Mouse (Mus musculus) limb, embryonic 14.5 days (tissue): ENCODE measurements around the gene Usp12. TPM values are rescaled to one million over a fixed set of nuclear protein-coding genes. Genes with fewer than 3 reads are reported as not detected.

Source experiments
- ATAC-seq: fragments of 200-750 bp; cut with Nextera tagmentation; 2 replicates; pipeline ENCODE4 v1.8.0; 2017; ENCODE audit warnings: low read depth, moderate number of reproducible peaks, moderate TSS enrichment; ENCODE audit not compliant: low FRiP score
- DNase-seq: peaks from one replicate; pipeline ENCODE4 v3.0.0-alpha.2; 2015; ENCODE audit warnings: low spot score
- H3K27ac ChIP-seq: fragments of 300-500 bp; sonication (generic); replicated peaks from 2 replicates; pipeline ENCODE4 v1.5.1; 2014; ENCODE audit warnings: low read depth, mild to moderate bottlenecking, low read length, moderate library complexity, mixed read lengths
- H3K27me3 ChIP-seq: fragments of 300-500 bp; sonication (generic); 2 replicates; pipeline ENCODE4 v1.6.1; 2014; ENCODE audit warnings: low read length, mixed read lengths; ENCODE audit not compliant: control insufficient read depth, insufficient read depth
- H3K36me3 ChIP-seq: fragments of 300-500 bp; sonication (generic); 2 replicates; pipeline ENCODE4 v1.6.1; 2014; ENCODE audit warnings: mild to moderate bottlenecking, low read length, moderate library complexity, mixed read lengths; ENCODE audit not compliant: control insufficient read depth, insufficient read depth
- H3K4me1 ChIP-seq: fragments of 300-500 bp; sonication (generic); 2 replicates; pipeline ENCODE4 v1.6.1; 2014; ENCODE audit warnings: antibody characterized with exemption, low read length, mixed read lengths; ENCODE audit not compliant: control insufficient read depth, insufficient read depth
- H3K4me2 ChIP-seq: fragments of 300-500 bp; sonication (generic); replicated peaks from 2 replicates; pipeline ENCODE4 v1.6.1; 2014; ENCODE audit warnings: low read depth, mild to moderate bottlenecking, low read length, moderate library complexity; ENCODE audit not compliant: severe bottlenecking
- H3K4me3 ChIP-seq: fragments of 300-500 bp; sonication (generic); replicated peaks from 2 replicates; pipeline ENCODE4 v1.5.1; 2014; ENCODE audit warnings: low read length
- H3K9ac ChIP-seq: fragments of 300-500 bp; sonication (generic); 2 replicates; pipeline ENCODE4 v1.6.1; 2014; ENCODE audit warnings: mild to moderate bottlenecking, low read depth, low read length, moderate library complexity; ENCODE audit not compliant: severe bottlenecking
- H3K9me3 ChIP-seq: fragments of 300-500 bp; sonication (generic); 2 replicates; pipeline ENCODE4 v1.6.1; 2016; ENCODE audit warnings: low read length; ENCODE audit not compliant: control insufficient read depth
- POLR2A ChIP-seq: fragments of 200-500 bp; IDR thresholded peaks from 2 replicates; pipeline ENCODE4 v1.8.0; 2012; ENCODE audit warnings: inconsistent platforms, mild to moderate bottlenecking, moderate library complexity, borderline replicate concordance; ENCODE audit not compliant: insufficient read depth, insufficient read length; ENCODE audit errors: extremely low read depth
- WGBS: fragments of 180-500 bp; shearing (Covaris S2); extraction: QIAGEN DNeasy Blood & Tissue Kit; methylation state at CpG from one replicate; pipeline ENCODE4 v1.1.7; 2014; 5-methylcytosine and 5-hydroxymethylcytosine counted together
- polyA plus RNA-seq, 2 experiments: library from polyadenylated mRNA; depleted of rRNA in 1 of 2; stranded (reverse) in 1 of 2; unstranded in 1 of 2; fragments of >200 nt; fragmentation: Nextera tagmentation in 1 of 2; extraction: Ambion mirVana in 1 of 2; gene quantifications; 2 replicates each; pipeline versions ENCODE4 v1.2.1 to v1.2.3; 2012 to 2014

The Usp12 gene
- polyA plus RNA-seq, 2 experiments, result 11.1 to 22.8 TPM

- Histone ChIP-seq H3K4me2 (no peak overlapping the region), H3K27ac (no peak overlapping the region), H3K9me3 (no peaks in the 10 kb centered on the region), H3K36me3 (no peaks in the 10 kb centered on the region), H3K4me1 (peaks cover 29% of the 10 kb centered on the region), H3K9ac (no peak overlapping the region), H3K27me3 (no peaks in the 10 kb centered on the region), H3K4me3 (no peak overlapping the region)
- DNase-seq (no peak), ATAC-seq (no peak)
- 67% methylated on average over 8 of the region's 8 CpGs for WGBS
- TF ChIP-seq POLR2A, result no peak
Observed at GRCm38 (mm10) chr5:146790944-146791343, 3.9 kb downstream of the Usp12 start.

GRCm38 (mm10) chr5:146789413-146789812 lies 5.4 kb downstream of the Usp12 start:
- Histone ChIP-seq H3K4me1 (peaks cover 29% of the 10 kb centered on the region), H3K27ac (no peak overlapping the region), H3K4me2 (no peak overlapping the region), H3K27me3 (no peaks in the 10 kb centered on the region), H3K36me3 (no peaks in the 10 kb centered on the region), H3K9ac (no peak overlapping the region), H3K4me3 (no peak overlapping the region), H3K9me3 (no peaks in the 10 kb centered on the region)
- DNase-seq, result no peak
- no peak for ATAC-seq
- WGBS, result 65% methylated on average over 9 of the region's 9 CpGs
- no peak for TF ChIP-seq POLR2A

DNA sequence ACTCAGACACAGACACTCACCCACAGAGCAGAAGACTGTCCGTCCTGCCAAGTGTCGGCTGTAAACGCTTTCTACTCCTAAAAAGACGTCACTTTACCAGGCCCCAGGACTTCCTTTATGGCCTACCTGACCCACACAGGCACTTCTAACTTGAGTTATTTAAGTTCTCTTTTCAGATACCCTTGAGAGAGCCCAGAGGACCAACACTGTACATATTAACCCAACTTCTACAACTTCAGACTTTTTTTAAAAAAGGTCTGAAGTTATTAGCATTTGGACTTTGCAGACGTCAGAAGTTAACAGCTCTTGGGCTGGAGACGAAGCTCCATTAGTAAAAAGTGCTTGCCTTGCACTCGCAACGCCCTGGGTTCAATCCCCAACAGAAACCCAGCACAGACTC lies 8.7 kb downstream of the Usp12 start:
- Histone ChIP-seq H3K9me3 (no peaks in the 10 kb centered on the region), H3K9ac (no peak overlapping the region), H3K4me2 (no peak overlapping the region)

GRCm38 (mm10) chr5:146783891-146784290 lies 10.9 kb downstream of the Usp12 start:
- DNase-seq (no peak), ATAC-seq (no peak)
- Histone ChIP-seq H3K4me2 (no peak overlapping the region), H3K9me3 (no peaks in the 10 kb centered on the region), H3K27ac (no peak overlapping the region), H3K4me3 (no peak overlapping the region), H3K4me1 (no peaks in the 10 kb centered on the region), H3K36me3 (peaks cover 6% of the 10 kb centered on the region; the same call in 1 of the 2 replicates), H3K9ac (no peak overlapping the region), H3K27me3 (no peaks in the 10 kb centered on the region)
- WGBS, result 93% methylated on average over 10 of the region's 10 CpGs
- TF ChIP-seq POLR2A, result no peak

More for the DNA sequence above, 8.7 kb downstream of the Usp12 start:
- Histone ChIP-seq H3K4me1 (peaks cover 8% of the 10 kb centered on the region; the same call in 1 of the 2 replicates), H3K36me3 (peaks cover 6% of the 10 kb centered on the region; the same call in 1 of the 2 replicates), H3K27me3 (no peaks in the 10 kb centered on the region), H3K4me3 (no peak overlapping the region), H3K27ac (no peak overlapping the region)
- no peak for ATAC-seq
- 51% methylated on average over 8 of the region's 8 CpGs for WGBS
- DNase-seq, result no peak
- no peak for TF ChIP-seq POLR2A

DNA sequence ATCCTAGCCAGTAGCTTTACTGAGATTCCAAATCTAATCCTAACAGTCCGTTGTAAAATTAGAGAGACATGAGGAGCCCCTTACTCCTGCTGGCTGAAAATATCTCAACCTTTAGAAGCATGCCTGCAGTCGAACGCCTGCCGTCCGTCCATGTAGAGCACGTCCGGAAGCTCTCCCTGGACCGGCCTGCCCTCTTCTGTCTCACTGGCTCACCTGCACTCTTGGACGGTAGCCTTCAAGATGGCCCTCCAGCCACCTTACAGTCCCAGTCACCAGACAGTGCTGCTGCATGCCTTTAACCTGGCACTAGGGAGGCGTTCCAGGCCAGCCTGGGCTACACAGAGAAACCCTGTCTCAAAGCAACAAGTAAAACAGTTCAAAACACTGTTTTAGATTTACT lies 11.5 kb downstream of the Usp12 start:
- Histone ChIP-seq H3K36me3 (peaks cover 6% of the 10 kb centered on the region; the same call in 1 of the 2 replicates), H3K4me2 (no peak overlapping the region), H3K27me3 (no peaks in the 10 kb centered on the region), H3K4me3 (no peak overlapping the region), H3K9me3 (no peaks in the 10 kb centered on the region), H3K27ac (no peak overlapping the region), H3K9ac (no peak overlapping the region), H3K4me1 (no peaks in the 10 kb centered on the region)
- no peak for TF ChIP-seq POLR2A
- ATAC-seq (no peak), DNase-seq (no peak)
- 86% methylated on average over 10 of the region's 10 CpGs for WGBS

DNA sequence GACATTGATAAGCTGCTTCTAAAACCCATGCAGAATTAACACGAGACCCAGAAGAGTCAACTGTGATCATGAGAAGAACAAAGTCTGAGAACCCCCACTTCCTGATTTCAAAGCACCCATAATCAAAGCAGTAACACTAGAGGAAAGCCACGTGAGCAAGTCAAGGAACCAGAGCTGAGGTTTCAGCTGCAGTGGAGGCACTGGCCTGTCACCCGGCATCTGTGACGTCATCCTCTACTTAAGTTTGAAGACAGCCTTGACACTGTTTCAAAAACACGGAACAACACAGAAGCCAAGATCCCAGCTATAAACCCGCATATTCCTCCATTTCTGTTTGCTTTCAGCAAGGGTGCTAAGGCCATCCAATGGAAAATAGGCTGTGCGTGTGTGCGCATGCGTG lies 13.1 kb downstream of the Usp12 start:
- Histone ChIP-seq H3K4me1 (no peaks in the 10 kb centered on the region), H3K9ac (no peak overlapping the region), H3K9me3 (no peaks in the 10 kb centered on the region), H3K27me3 (no peaks in the 10 kb centered on the region), H3K27ac (no peak overlapping the region), H3K4me3 (no peak overlapping the region), H3K36me3 (peaks cover 10% of the 10 kb centered on the region; the same call in 1 of the 2 replicates), H3K4me2 (no peak overlapping the region)
- DNase-seq (no peak), ATAC-seq (no peak)
- WGBS, result 71% methylated on average over 9 of the region's 9 CpGs
- TF ChIP-seq POLR2A, result no peak
